Mouse (Mus musculus): ENCODE measurements around the gene Rreb1. TPM values are rescaled to one million over a fixed set of nuclear protein-coding genes. Genes with fewer than 3 reads are reported as not detected.

Rreb1 gene
- total and polyA plus RNA-seq, 3 experiments: 8.1 to 34.0 TPM; not detected in 1

DNA sequence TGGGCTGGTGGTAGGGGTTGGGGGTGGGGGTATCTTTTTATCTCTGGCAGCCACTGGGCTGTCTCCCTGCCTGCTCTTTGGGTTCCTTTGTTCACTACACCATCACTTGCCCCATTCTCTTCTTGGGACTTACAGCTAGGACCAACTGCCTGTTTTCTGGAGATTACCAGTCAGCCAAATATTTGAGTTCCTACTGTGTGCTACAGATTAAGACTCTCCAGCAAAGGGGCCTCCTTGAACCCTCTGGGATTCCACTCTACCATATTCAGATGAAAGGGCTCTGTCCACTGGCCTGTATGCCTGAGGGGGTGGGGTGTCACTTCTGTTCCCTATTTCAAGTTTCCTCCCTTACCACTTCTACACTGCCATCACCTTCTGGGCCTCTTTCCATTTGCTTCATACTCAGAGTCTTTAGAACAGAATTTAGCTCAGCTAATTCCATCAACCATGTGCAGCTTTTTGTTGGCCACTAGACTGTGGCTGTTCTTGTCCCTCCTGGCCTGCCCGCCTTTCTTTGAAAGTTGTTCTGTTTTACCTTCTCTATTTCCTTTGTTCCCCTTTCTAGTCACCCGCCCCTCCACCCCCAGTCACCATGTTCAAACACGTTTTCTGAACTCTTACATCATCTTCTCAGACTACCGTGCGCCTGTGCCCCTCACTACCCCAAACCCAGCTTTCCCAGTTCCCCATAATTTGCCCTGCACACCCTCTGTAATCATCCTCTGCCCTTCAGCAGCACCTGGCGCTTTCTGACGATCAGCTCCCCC, 95.1 kb downstream of the Rreb1 start (continued):
- TF ChIP-seq GABPA (IDR thresholded peaks at IDR 0.05; ENCODE audit: low read depth, low read length) (no peak), MAFK (IDR thresholded peaks at IDR 0.05; ENCODE audit: borderline replicate concordance, low read depth, low read length) (no peak), ZKSCAN1 (IDR thresholded peaks at IDR 0.05; ENCODE audit: low read depth, low read length) (peak; percentile 94), MAZ (IDR thresholded peaks at IDR 0.05; ENCODE audit: low read depth, low read length) (no peak)

DNA sequence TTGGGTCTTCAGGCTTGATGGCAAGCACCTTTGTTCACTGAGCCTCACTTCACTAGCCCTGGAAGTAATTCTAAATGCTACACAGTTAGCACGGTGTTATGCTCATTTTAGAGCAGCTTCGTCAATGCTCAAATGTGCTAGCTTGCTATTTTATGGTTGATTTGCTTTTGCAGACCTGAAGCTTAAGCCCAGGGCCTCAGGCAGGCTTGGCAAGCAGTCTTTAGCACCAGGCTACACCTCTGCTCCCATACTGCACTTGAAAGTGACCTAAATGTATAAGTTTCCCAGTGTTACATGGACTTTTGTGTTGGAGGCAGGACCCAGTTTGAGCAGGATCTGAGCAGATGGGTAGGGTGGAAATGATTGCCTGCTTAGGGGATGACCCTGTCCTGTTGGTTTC, 97.7 kb downstream of the Rreb1 start:
- Histone ChIP-seq H3K79me2 (ENCODE audit: control insufficient read depth, insufficient read depth, low read length, poor library complexity) (peaks cover 46% of the 10 kb centered on the region), H3K36me3 (ENCODE audit: control insufficient read depth in 1 of 2, insufficient read depth in 2 of 2, low read length in 2 of 2) (peaks cover 1 to 89% of the 10 kb centered on the region in 2 experiments), H3K9me3 (replicated peaks; ENCODE audit: insufficient read depth, low read length) (no peaks in the 10 kb centered on the region), H3K4me3 (ENCODE audit: control insufficient read depth in 1 of 2, insufficient read depth in 1 of 2, low read depth in 2 of 2, low read length in 2 of 2) (no peak overlapping the region), H3K9ac (ENCODE audit: control insufficient read depth, low read depth, low read length, poor library complexity, severe bottlenecking) (peak overlapping the region; percentile 9; the same call in 1 of the 2 replicates), H3K27ac (ENCODE audit: control insufficient read depth, low read depth, low read length) (peak overlapping the region; percentile 17), H3K27me3 (ENCODE audit: control insufficient read depth in 1 of 2, insufficient read depth in 2 of 2, low read length in 2 of 2) (no peaks in the 10 kb centered on the region), H3K4me1 (ENCODE audit: control insufficient read depth in 1 of 2, insufficient read depth in 2 of 2, low read length in 2 of 2) (peaks cover 40 to 75% of the 10 kb centered on the region in 2 experiments)
- TF ChIP-seq ELF1 (IDR thresholded peaks at IDR 0.05; ENCODE audit: low read depth, low read length): no peak
- no peak for TF ChIP-seq GABPA (IDR thresholded peaks at IDR 0.05; ENCODE audit: low read depth, low read length)
- no peak for TF ChIP-seq ZNF384 (IDR thresholded peaks at IDR 0.05; ENCODE audit: low read depth, low read length)
- no peak for TF ChIP-seq SMC3 (IDR thresholded peaks at IDR 0.05; ENCODE audit: low read depth, low read length)
- TF ChIP-seq MXI1 (IDR thresholded peaks at IDR 0.05; ENCODE audit: low read depth, low read length): no peak
- no peak for TF ChIP-seq RCOR1 (IDR thresholded peaks at IDR 0.05; ENCODE audit: low read depth, low read length)
- no peak for TF ChIP-seq EP300 (IDR thresholded peaks at IDR 0.05; ENCODE audit: low read depth in 1 of 2, low read length in 2 of 2)
- no peak for TF ChIP-seq CTCF (IDR thresholded peaks at IDR 0.05 in 2 of 3, conservative IDR thresholded peaks at IDR 0.05 in 1 of 3; ENCODE audit: control insufficient read depth in 1 of 3, insufficient read depth in 1 of 3, low read depth in 2 of 3, low read length in 3 of 3, poor library complexity in 1 of 3, severe bottlenecking in 1 of 3)
- no peak for TF ChIP-seq ZKSCAN1 (IDR thresholded peaks at IDR 0.05; ENCODE audit: low read depth, low read length)
- TF ChIP-seq MAZ (IDR thresholded peaks at IDR 0.05; ENCODE audit: low read depth, low read length): no peak
- TF ChIP-seq TBP (IDR thresholded peaks at IDR 0.05; ENCODE audit: low read depth, low read length): no peak
- no peak for TF ChIP-seq TAL1 (IDR thresholded peaks at IDR 0.05; ENCODE audit: low read length)
- no peak; a peak in 1 of 4 replicates for TF ChIP-seq POLR2A (IDR thresholded peaks at IDR 0.05; ENCODE audit: control insufficient read depth in 1 of 2, insufficient read depth in 1 of 2, low read depth in 1 of 2, low read length in 2 of 2, poor library complexity in 1 of 2)
- TF ChIP-seq POLR2AphosphoS2 (IDR thresholded peaks at IDR 0.05; ENCODE audit: low read length): no peak
- TF ChIP-seq MYC (IDR thresholded peaks at IDR 0.05; ENCODE audit: low read depth, low read length): no peak
- no peak for TF ChIP-seq KAT2A (conservative IDR thresholded peaks at IDR 0.05; ENCODE audit: low read depth, low read length)
- TF ChIP-seq BHLHE40 (IDR thresholded peaks at IDR 0.05; ENCODE audit: borderline replicate concordance, low read depth, low read length): no peak
- TF ChIP-seq HCFC1 (IDR thresholded peaks at IDR 0.05; ENCODE audit: low read depth, low read length): no peak
- no peak for TF ChIP-seq JUND (IDR thresholded peaks at IDR 0.05; ENCODE audit: low read depth, low read length)
- TF ChIP-seq ZC3H11A (IDR thresholded peaks at IDR 0.05; ENCODE audit: low read depth, low read length): no peak
- DNase-seq (ENCODE audit: low read depth, low spot score): no peak
